Mouse (Mus musculus) liver, adult 2 months (tissue): ENCODE results near the gene Emc3.

Experiments used
- CTCF ChIP-seq: fragments of 200-500 bp; IDR thresholded peaks from 2 replicates; pipeline ENCODE4 v1.5.1; 2011; ENCODE audit warnings: low read depth, low read length, control low read depth
- POLR2A ChIP-seq: fragments of 200-500 bp; IDR thresholded peaks from 2 replicates; pipeline ENCODE4 v1.6.1; 2011; ENCODE audit warnings: low read length, control low read depth; ENCODE audit not compliant: insufficient read depth; ENCODE audit errors: extremely low read depth

GRCm38 (mm10) chr6:113508272-113508946, 23.0 kb downstream of the Emc3 start:
- no peak for TF ChIP-seq CTCF
- no peak for TF ChIP-seq POLR2A
